Mouse (Mus musculus) olfactory bulb, adult 2 months (tissue): ENCODE data around the gene Gng5.

Experiments used
- CTCF ChIP-seq: fragments of 200-500 bp; IDR thresholded peaks from 2 replicates; pipeline ENCODE4 v1.5.1; 2012; ENCODE audit warnings: low read depth, mild to moderate bottlenecking, low read length, moderate library complexity; ENCODE audit not compliant: insufficient read depth
- POLR2A ChIP-seq: fragments of 200-500 bp; IDR thresholded peaks from 2 replicates; pipeline ENCODE4 v1.6.1; 2012; ENCODE audit warnings: mild to moderate bottlenecking, low read depth, low read length, moderate library complexity; ENCODE audit not compliant: insufficient read depth

GRCm38 (mm10) chr3:146472657-146473056, 26.9 kb upstream of the Gng5 start:
- TF ChIP-seq CTCF (no peak), POLR2A (no peak)
